Mouse (Mus musculus) liver, postnatal 0 days (tissue): Measurements from ENCODE around the gene 2010111I01Rik. TPM values are rescaled to one million over a fixed set of nuclear protein-coding genes. Genes with fewer than 3 reads are reported as not detected.

Source experiments
- ATAC-seq: fragments of 200-750 bp; cut with Nextera tagmentation; 2 replicates; pipeline ENCODE4 v1.8.0; 2017; ENCODE audit warnings: mild to moderate bottlenecking, moderate library complexity
- DNase-seq: peaks from one replicate; pipeline ENCODE4 v3.0.0-alpha.2; 2016
- H3K27ac ChIP-seq: fragments of 300-500 bp; sonication (generic); 2 replicates; pipeline ENCODE4 v1.5.1; 2014; ENCODE audit warnings: antibody characterized with exemption, moderate library complexity, mild to moderate bottlenecking, low read depth
- H3K27me3 ChIP-seq: fragments of 300-500 bp; sonication (generic); 2 replicates; pipeline ENCODE4 v1.6.1; 2014; ENCODE audit warnings: low read length, control low read depth, mixed read lengths; ENCODE audit not compliant: insufficient read depth
- H3K36me3 ChIP-seq: fragments of 300-500 bp; sonication (generic); replicated peaks from 2 replicates; pipeline ENCODE4 v1.6.1; 2014; ENCODE audit warnings: mild to moderate bottlenecking, control low read depth, low read length, moderate library complexity, mixed read lengths; ENCODE audit not compliant: insufficient read depth
- H3K4me1 ChIP-seq: fragments of 300-500 bp; sonication (generic); 2 replicates; pipeline ENCODE4 v1.6.1; 2014; ENCODE audit warnings: antibody characterized with exemption, mild to moderate bottlenecking, control low read depth; ENCODE audit not compliant: insufficient read depth
- H3K4me2 ChIP-seq: fragments of 300-500 bp; sonication (generic); 2 replicates; pipeline ENCODE4 v1.6.1; 2014; ENCODE audit warnings: low read depth, mild to moderate bottlenecking, low read length, moderate library complexity, mixed read lengths
- H3K4me3 ChIP-seq: fragments of 300-500 bp; sonication (generic); 2 replicates; pipeline ENCODE4 v1.5.1; 2014; ENCODE audit warnings: low read depth, low read length
- H3K9ac ChIP-seq: fragments of 300-500 bp; sonication (generic); replicated peaks from 2 replicates; pipeline ENCODE4 v1.6.1; 2014; ENCODE audit warnings: mild to moderate bottlenecking, moderate library complexity
- H3K9me3 ChIP-seq: fragments of 300-500 bp; sonication (generic); 2 replicates; pipeline ENCODE4 v1.6.1; 2016; ENCODE audit warnings: mild to moderate bottlenecking, control low read depth, low read length, mixed read lengths
- CTCF ChIP-seq: sonication (generic); IDR thresholded peaks from 2 replicates; pipeline ENCODE4 v1.5.1; 2016; ENCODE audit warnings: antibody characterized with exemption, low read depth
- EP300 ChIP-seq: IDR thresholded peaks from 2 replicates; pipeline ENCODE4 v1.6.1; 2016; ENCODE audit warnings: antibody characterized with exemption, low read depth, mild to moderate bottlenecking
- WGBS: fragments of 180-500 bp; shearing (Covaris S2); extraction: QIAGEN DNeasy Blood & Tissue Kit; methylation state at CpG from one replicate; pipeline ENCODE4 v1.1.7; 2014; ENCODE audit not compliant: insufficient replicate concordance; 5-methylcytosine and 5-hydroxymethylcytosine counted together
- polyA plus RNA-seq: library from polyadenylated mRNA; unstranded; fragments of >200 nt; fragmentation: Nextera tagmentation; extraction: Ambion mirVana; gene quantifications from 2 replicates; pipeline ENCODE4 v1.2.1, GENCODE M21; 2015

Gene 2010111I01Rik
- polyA plus RNA-seq, 1 experiment from 2014 or later: 22.9 TPM

DNA sequence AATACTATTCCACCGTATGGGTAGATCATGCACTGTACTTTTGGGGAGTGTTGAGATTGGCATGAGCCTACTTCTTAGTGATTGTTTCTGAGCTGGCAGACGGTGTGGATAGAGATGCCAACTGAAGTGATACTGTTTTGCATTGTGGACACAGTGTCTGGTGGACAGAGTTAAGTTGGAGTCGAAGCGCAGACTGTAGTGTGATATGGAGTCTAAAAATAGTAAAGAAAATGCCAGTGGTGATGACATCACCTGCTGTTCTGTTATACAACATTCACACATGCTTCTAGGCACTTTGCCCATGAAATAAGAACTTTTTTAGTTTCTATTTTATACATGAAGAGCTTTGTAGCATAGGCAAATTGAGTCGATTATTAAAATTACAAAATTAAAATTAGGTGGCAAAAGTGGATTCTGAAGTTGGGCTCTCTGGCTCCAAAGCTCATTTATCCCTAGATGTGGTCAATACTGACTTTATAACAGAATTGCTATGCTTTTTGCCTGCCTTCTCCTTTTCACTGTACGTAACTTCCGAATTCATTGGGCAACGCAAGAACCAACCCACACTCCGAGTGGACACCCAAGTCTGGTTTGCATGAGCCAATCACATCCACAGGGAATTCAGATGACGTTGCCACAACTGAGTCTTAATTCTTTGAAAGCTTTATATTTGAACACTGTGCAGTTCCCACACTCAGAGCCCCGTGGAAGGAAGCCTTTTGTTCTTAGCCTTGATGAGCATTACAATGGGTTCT lies 6.0 kb downstream of the 2010111I01Rik start:
- no peak for ATAC-seq
- TF ChIP-seq EP300: no peak
- no peak overlapping the region for H3K4me2 ChIP-seq
- no peaks in the 10 kb centered on the region for H3K9me3 ChIP-seq
- WGBS: 71% methylated on average over 11 of the region's 11 CpGs
- H3K27me3 ChIP-seq: no peaks in the 10 kb centered on the region
- peaks cover 8% of the 10 kb centered on the region; the same call in 1 of the 2 replicates for H3K4me1 ChIP-seq
- DNase-seq: no peak
- no peaks in the 10 kb centered on the region for H3K36me3 ChIP-seq
- no peak overlapping the region for H3K27ac ChIP-seq
- H3K9ac ChIP-seq: no peak overlapping the region
- no peak overlapping the region for H3K4me3 ChIP-seq

GRCm38 (mm10) chr13:62972403-62972802 lies 7.7 kb downstream of the 2010111I01Rik start:
- WGBS: 73% methylated on average over 3 of the region's 3 CpGs
- DNase-seq: no peak
- H3K4me3 ChIP-seq: no peak overlapping the region
- no peak overlapping the region for H3K4me2 ChIP-seq
- peaks cover 10% of the 10 kb centered on the region; the same call in 1 of the 2 replicates for H3K4me1 ChIP-seq
- H3K27me3 ChIP-seq: no peaks in the 10 kb centered on the region
- H3K9me3 ChIP-seq: no peaks in the 10 kb centered on the region
- no peak for ATAC-seq
- no peak overlapping the region for H3K9ac ChIP-seq
- no peak for TF ChIP-seq EP300
- no peak for TF ChIP-seq CTCF
- no peaks in the 10 kb centered on the region for H3K36me3 ChIP-seq
- H3K27ac ChIP-seq: no peak overlapping the region

DNA sequence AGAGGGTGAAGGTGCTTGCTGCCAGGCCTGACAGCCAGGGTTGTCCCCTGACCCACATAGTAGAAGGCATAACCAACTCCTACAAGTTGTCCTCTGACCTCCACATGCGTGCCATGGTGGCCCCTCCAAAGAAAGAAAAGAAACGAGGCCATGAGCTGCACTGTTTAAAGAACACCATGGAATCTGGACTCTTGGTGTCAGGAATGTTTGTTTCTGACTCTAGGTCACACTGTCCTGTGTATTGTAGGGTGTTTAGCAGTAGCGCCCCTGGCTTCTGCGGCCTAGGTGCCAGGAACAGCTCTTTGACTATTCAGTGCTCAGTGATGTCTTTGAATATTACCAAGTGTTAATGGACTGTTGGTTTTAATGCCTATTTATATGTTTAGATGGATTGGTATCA lies 8.4 kb downstream of the 2010111I01Rik start:
- no peaks in the 10 kb centered on the region for H3K36me3 ChIP-seq
- TF ChIP-seq CTCF (0 out of 2 replicates have a peak, but pooled peaks have one; percentile 3), EP300 (no peak)
- peaks cover 13% of the 10 kb centered on the region; the same call in 1 of the 2 replicates for H3K4me1 ChIP-seq
- WGBS: 54% methylated on average over 4 of the region's 4 CpGs
- ATAC-seq (peak; percentile 66; the same call in 1 of the 2 replicates), DNase-seq (no peak)
- H3K4me2 ChIP-seq: no peak overlapping the region
- no peak overlapping the region for H3K4me3 ChIP-seq
- H3K9me3 ChIP-seq: no peaks in the 10 kb centered on the region
- no peaks in the 10 kb centered on the region for H3K27me3 ChIP-seq
- no peak overlapping the region for H3K9ac ChIP-seq
- H3K27ac ChIP-seq: no peak overlapping the region

- H3K27me3 ChIP-seq: no peaks in the 10 kb centered on the region
- H3K27ac ChIP-seq: no peak overlapping the region
- H3K9ac ChIP-seq: no peak overlapping the region
- no peak for TF ChIP-seq CTCF
- TF ChIP-seq EP300: no peak
- DNase-seq (no peak), ATAC-seq (peak; percentile 68)
- H3K9me3 ChIP-seq: no peaks in the 10 kb centered on the region
- peaks cover 15% of the 10 kb centered on the region; the same call in 1 of the 2 replicates for H3K4me1 ChIP-seq
- H3K4me3 ChIP-seq: no peak overlapping the region
- no peaks in the 10 kb centered on the region for H3K36me3 ChIP-seq
- H3K4me2 ChIP-seq: no peak overlapping the region
Observed at GRCm38 (mm10) chr13:62978104-62978503, 13.4 kb downstream of the 2010111I01Rik start.

DNA sequence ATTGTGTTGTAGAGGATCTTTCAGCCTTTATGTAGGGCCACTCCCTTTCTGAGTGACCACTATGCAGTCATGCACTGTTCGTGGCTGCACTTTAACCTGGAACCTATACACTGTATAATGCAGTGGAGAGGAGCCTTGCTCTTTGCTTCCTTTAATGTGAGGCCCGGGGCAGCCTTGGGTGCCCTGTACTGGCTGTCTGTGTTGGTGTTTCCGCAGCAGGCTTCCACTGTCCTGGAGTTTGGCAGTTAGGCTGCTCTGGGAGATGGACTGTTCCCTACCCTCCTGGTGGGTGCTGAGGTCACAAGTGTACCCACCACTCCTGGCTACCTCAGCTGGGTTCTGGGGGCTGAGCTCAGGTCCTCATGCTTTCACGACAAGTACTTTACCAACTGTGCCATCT lies 14.1 kb downstream of the 2010111I01Rik start:
- Histone ChIP-seq H3K9me3 (no peaks in the 10 kb centered on the region), H3K27ac (no peak overlapping the region; the same call in 1 of the 2 replicates), H3K36me3 (no peaks in the 10 kb centered on the region), H3K4me3 (no peak overlapping the region), H3K4me1 (peaks cover 10% of the 10 kb centered on the region; the same call in 1 of the 2 replicates), H3K9ac (no peak overlapping the region), H3K27me3 (no peaks in the 10 kb centered on the region), H3K4me2 (no peak overlapping the region)
- DNase-seq: no peak
- TF ChIP-seq CTCF (no peak), EP300 (no peak)
- WGBS: 65% methylated on average over 4 of the region's 4 CpGs
- ATAC-seq: no peak

- H3K27ac ChIP-seq: no peak overlapping the region
- H3K27me3 ChIP-seq: no peaks in the 10 kb centered on the region
- DNase-seq (no peak), ATAC-seq (no peak)
- no peak overlapping the region for H3K9ac ChIP-seq
- no peak overlapping the region for H3K4me3 ChIP-seq
- TF ChIP-seq EP300: no peak
- no peak for TF ChIP-seq CTCF
- no peak overlapping the region for H3K4me2 ChIP-seq
- H3K4me1 ChIP-seq: peaks cover 9% of the 10 kb centered on the region; the same call in 1 of the 2 replicates
- H3K36me3 ChIP-seq: no peaks in the 10 kb centered on the region
- H3K9me3 ChIP-seq: no peaks in the 10 kb centered on the region
- 81% methylated on average over 4 of the region's 4 CpGs for whole genome bisulfite sequencing
Observed at GRCm38 (mm10) chr13:62979215-62979614, 14.5 kb downstream of the 2010111I01Rik start.
